Mouse (Mus musculus) hindbrain, embryonic 15.5 days (tissue): ENCODE data around the gene Ngdn. TPM values are rescaled to one million over a fixed set of nuclear protein-coding genes. Genes with fewer than 3 reads are reported as not detected.
"Not testable (repeated sequence)": the region's sequence is repeated elsewhere in the genome, so short reads cannot be mapped to it uniquely, and the experiment has no call there.

Experiments used
- ATAC-seq: fragments of 200-750 bp; cut with Nextera tagmentation; 2 replicates; pipeline ENCODE4 v1.8.0; 2017; ENCODE audit warnings: low read depth, moderate number of reproducible peaks, moderate TSS enrichment; ENCODE audit not compliant: low FRiP score
- H3K27ac ChIP-seq: fragments of 300-500 bp; sonication (generic); replicated peaks from 2 replicates; pipeline ENCODE4 v1.5.1; 2015; ENCODE audit warnings: mild to moderate bottlenecking, inconsistent platforms
- H3K27me3 ChIP-seq: fragments of 300-500 bp; sonication (generic); 2 replicates; pipeline ENCODE4 v1.6.1; 2015; ENCODE audit warnings: control low read depth, inconsistent platforms
- H3K36me3 ChIP-seq: fragments of 300-500 bp; sonication (generic); 2 replicates; pipeline ENCODE4 v1.6.1; 2015; ENCODE audit warnings: control low read depth, inconsistent platforms
- H3K4me1 ChIP-seq: fragments of 300-500 bp; sonication (generic); replicated peaks from 2 replicates; pipeline ENCODE4 v1.6.1; 2015; ENCODE audit warnings: control low read depth, inconsistent platforms
- H3K4me2 ChIP-seq: fragments of 300-500 bp; sonication (generic); 2 replicates; pipeline ENCODE4 v1.6.1; 2015; ENCODE audit warnings: moderate library complexity, mild to moderate bottlenecking, inconsistent platforms
- H3K4me3 ChIP-seq: fragments of 300-500 bp; sonication (generic); 2 replicates; pipeline ENCODE4 v1.5.1; 2015; ENCODE audit warnings: mild to moderate bottlenecking, inconsistent platforms
- H3K9ac ChIP-seq: fragments of 300-500 bp; sonication (generic); 2 replicates; pipeline ENCODE4 v1.6.1; 2015; ENCODE audit warnings: inconsistent platforms
- H3K9me3 ChIP-seq: fragments of 300-500 bp; sonication (generic); 2 replicates; pipeline ENCODE4 v1.6.1; 2016; ENCODE audit warnings: control low read depth, inconsistent platforms
- whole genome bisulfite sequencing: fragments of 180-500 bp; shearing (Covaris S2); methylation state at CpG from one replicate; pipeline ENCODE4 v1.1.7; 2015; 5-methylcytosine and 5-hydroxymethylcytosine counted together
- polyA plus RNA-seq: library from polyadenylated mRNA; unstranded; fragments of >200 nt; fragmentation: Nextera tagmentation; extraction: Ambion mirVana; gene quantifications from 2 replicates; pipeline ENCODE4 v1.2.1, GENCODE M21; 2015

The Ngdn gene
- polyA plus RNA-seq, 1 experiment from 2014 or later = 47.3 TPM

- Histone ChIP-seq H3K4me2 (no peak overlapping the region), H3K9me3 (no peaks in the 10 kb centered on the region), H3K9ac (no peak overlapping the region), H3K4me1 (peaks cover 7% of the 10 kb centered on the region), H3K27me3 (no peaks in the 10 kb centered on the region), H3K36me3 (no peaks in the 10 kb centered on the region), H3K27ac (no peak overlapping the region), H3K4me3 (no peak overlapping the region)
- no peak for ATAC-seq
- 83% methylated on average over 8 of the region's 8 CpGs for WGBS
These were observed 25.3 kb upstream of the Ngdn start for GRCm38 (mm10) chr14:54989886-54990441.

- no peaks in the 10 kb centered on the region for H3K36me3 ChIP-seq
- no peaks in the 10 kb centered on the region for H3K9me3 ChIP-seq
- no peak overlapping the region for H3K27ac ChIP-seq
- H3K4me3 ChIP-seq = no peak overlapping the region
- H3K4me2 ChIP-seq = no peak overlapping the region
- no peak for ATAC-seq
- 90% methylated on average over 10 of the region's 10 CpGs for WGBS
- H3K27me3 ChIP-seq = no peaks in the 10 kb centered on the region
- no peak overlapping the region for H3K9ac ChIP-seq
- peaks cover 28% of the 10 kb centered on the region for H3K4me1 ChIP-seq
These were observed 23.1 kb upstream of the Ngdn start for GRCm38 (mm10) chr14:54992196-54992595.

- Histone ChIP-seq H3K9ac (no peak overlapping the region), H3K27me3 (no peaks in the 10 kb centered on the region), H3K4me1 (peaks cover 29% of the 10 kb centered on the region), H3K4me2 (no peak overlapping the region), H3K27ac (no peak overlapping the region), H3K36me3 (no peaks in the 10 kb centered on the region), H3K4me3 (no peak overlapping the region), H3K9me3 (no peaks in the 10 kb centered on the region)
- 70% methylated on average over 10 of the region's 10 CpGs for WGBS
- no peak for ATAC-seq
These were observed 21.6 kb upstream of the Ngdn start for GRCm38 (mm10) chr14:54993636-54994035.

GRCm38 (mm10) chr14:54994136-54994868 is 21.0 kb upstream of the Ngdn start, which contains the start of gene Myh7:
Gene Myh7, minus strand, starts transcription at chr14:54994626.
- no peak within 1 kb of the TSS for H3K4me3 ChIP-seq
- H3K9ac ChIP-seq = 0 out of 2 replicates have a peak within 1 kb of the TSS, but pooled peaks have one; percentile 18
- ATAC-seq = 0 out of 2 replicates have a peak, but pooled peaks have one; percentile 4
- H3K4me1 ChIP-seq = peaks cover 29% of the 10 kb centered on the region
- H3K27ac ChIP-seq = peak within 1 kb of the TSS; percentile 89
- H3K9me3 ChIP-seq = no peaks in the 10 kb centered on the region
- peak within 1 kb of the TSS; percentile 16; the same call in 1 of the 2 replicates for H3K4me2 ChIP-seq
- no peaks in the 10 kb centered on the region for H3K27me3 ChIP-seq
- H3K36me3 ChIP-seq = no peaks in the 10 kb centered on the region
- WGBS = 57% methylated on average over 11 of the region's 11 CpGs

GRCm38 (mm10) chr14:54994869-54995186 is 20.4 kb upstream of the Ngdn start:
- Histone ChIP-seq H3K9ac (no peak overlapping the region), H3K36me3 (no peaks in the 10 kb centered on the region), H3K4me2 (no peak overlapping the region), H3K27ac (peak overlapping the region; percentile 89), H3K4me1 (peaks cover 29% of the 10 kb centered on the region), H3K4me3 (no peak overlapping the region), H3K9me3 (no peaks in the 10 kb centered on the region), H3K27me3 (no peaks in the 10 kb centered on the region)
- peak; percentile 6; the same call in 1 of the 2 replicates for ATAC-seq

GRCm38 (mm10) chr14:54995457-54996138 is 19.7 kb upstream of the Ngdn start:
- Histone ChIP-seq H3K27ac (peak overlapping the region; percentile 89), H3K27me3 (no peaks in the 10 kb centered on the region), H3K9ac (peak overlapping the region; percentile 24; the same call in 1 of the 2 replicates), H3K4me2 (peak overlapping the region; percentile 16; the same call in 1 of the 2 replicates), H3K9me3 (no peaks in the 10 kb centered on the region), H3K36me3 (no peaks in the 10 kb centered on the region), H3K4me3 (no peak overlapping the region), H3K4me1 (peaks cover 29% of the 10 kb centered on the region)
- peak; percentile 83 for ATAC-seq
- 30% methylated on average over 14 of the region's 14 CpGs for WGBS

GRCm38 (mm10) chr14:54996793-54997192 is 18.5 kb upstream of the Ngdn start:
- H3K4me3 ChIP-seq = no peak overlapping the region
- H3K9me3 ChIP-seq = no peaks in the 10 kb centered on the region
- WGBS = 47% methylated on average over 9 of the region's 9 CpGs
- H3K4me2 ChIP-seq = no peak overlapping the region
- no peaks in the 10 kb centered on the region for H3K36me3 ChIP-seq
- no peak overlapping the region for H3K9ac ChIP-seq
- peak overlapping the region; percentile 89; the same call in 1 of the 2 replicates for H3K27ac ChIP-seq
- H3K4me1 ChIP-seq = peaks cover 29% of the 10 kb centered on the region
- no peak for ATAC-seq
- H3K27me3 ChIP-seq = no peaks in the 10 kb centered on the region

- Histone ChIP-seq H3K36me3 (no peaks in the 10 kb centered on the region), H3K9ac (no peak overlapping the region), H3K4me2 (no peak overlapping the region), H3K4me3 (no peak overlapping the region), H3K27me3 (no peaks in the 10 kb centered on the region), H3K4me1 (peaks cover 29% of the 10 kb centered on the region), H3K27ac (no peak overlapping the region; the same call in 1 of the 2 replicates), H3K9me3 (no peaks in the 10 kb centered on the region)
- 45% methylated on average over 4 of the region's 4 CpGs for WGBS
- ATAC-seq = no peak
These were observed 18.0 kb upstream of the Ngdn start for GRCm38 (mm10) chr14:54997297-54997696.

GRCm38 (mm10) chr14:54998680-54999079 is 16.6 kb upstream of the Ngdn start:
- Histone ChIP-seq H3K9ac (no peak overlapping the region), H3K9me3 (no peaks in the 10 kb centered on the region), H3K4me1 (peaks cover 30% of the 10 kb centered on the region), H3K4me3 (no peak overlapping the region), H3K27ac (no peak overlapping the region), H3K36me3 (no peaks in the 10 kb centered on the region), H3K27me3 (no peaks in the 10 kb centered on the region), H3K4me2 (no peak overlapping the region)
- ATAC-seq = no peak

- H3K4me2 ChIP-seq, H3K36me3 ChIP-seq, H3K9ac ChIP-seq, H3K4me3 ChIP-seq, H3K27me3 ChIP-seq, H3K27ac ChIP-seq, H3K9me3 ChIP-seq, ATAC-seq: not testable (repeated sequence)
- H3K4me1 ChIP-seq = peaks cover 29% of the 10 kb centered on the region
- 86% methylated on average over 5 of the region's 5 CpGs for WGBS
These were observed 15.4 kb upstream of the Ngdn start for GRCm38 (mm10) chr14:54999868-55000267.

- H3K27ac ChIP-seq = no peak overlapping the region
- no peaks in the 10 kb centered on the region for H3K27me3 ChIP-seq
- H3K4me1 ChIP-seq = peaks cover 20% of the 10 kb centered on the region
- no peak overlapping the region for H3K9ac ChIP-seq
- H3K4me3 ChIP-seq = no peak overlapping the region
- 86% methylated on average over 6 of the region's 6 CpGs for WGBS
- no peaks in the 10 kb centered on the region for H3K36me3 ChIP-seq
- H3K9me3 ChIP-seq = no peaks in the 10 kb centered on the region
- no peak for ATAC-seq
- H3K4me2 ChIP-seq = no peak overlapping the region
These were observed 14.4 kb upstream of the Ngdn start for GRCm38 (mm10) chr14:55000814-55001213.

GRCm38 (mm10) chr14:55001446-55001845 is 13.8 kb upstream of the Ngdn start:
- no peak overlapping the region for H3K4me3 ChIP-seq
- no peak overlapping the region for H3K27ac ChIP-seq
- no peaks in the 10 kb centered on the region for H3K27me3 ChIP-seq
- no peak for ATAC-seq
- no peaks in the 10 kb centered on the region for H3K9me3 ChIP-seq
- 90% methylated on average over 2 of the region's 2 CpGs for WGBS
- peaks cover 14% of the 10 kb centered on the region; the same call in 1 of the 2 replicates for H3K4me1 ChIP-seq
- no peaks in the 10 kb centered on the region for H3K36me3 ChIP-seq
- no peak overlapping the region for H3K9ac ChIP-seq
- no peak overlapping the region for H3K4me2 ChIP-seq
